Mouse (Mus musculus): Measurements from ENCODE around the gene Dnaaf3.

The Dnaaf3 gene

GRCm38 (mm10) chr7:4500892-4501471 is 31.3 kb downstream of the Dnaaf3 start:
- no peak for DNase-seq (ENCODE audit: extremely low read depth, low read depth, low spot score)

- no peak for DNase-seq (ENCODE audit: extremely low read depth, low read depth, low spot score)
Observed at GRCm38 (mm10) chr7:4499034-4499433, 33.2 kb downstream of the Dnaaf3 start.

GRCm38 (mm10) chr7:4498251-4498650 is 34.0 kb downstream of the Dnaaf3 start:
- no peak for DNase-seq (ENCODE audit: extremely low read depth, low read depth, low spot score)

- DNase-seq (ENCODE audit: extremely low read depth, low read depth, low spot score), result no peak
Observed at GRCm38 (mm10) chr7:4497271-4497903, 34.9 kb downstream of the Dnaaf3 start.

GRCm38 (mm10) chr7:4496468-4496867 is 35.8 kb downstream of the Dnaaf3 start:
- DNase-seq (ENCODE audit: extremely low read depth, low read depth, low spot score), result no peak

- DNase-seq (ENCODE audit: extremely low read depth, low read depth, low spot score), result no peak
Observed at GRCm38 (mm10) chr7:4493991-4494390, 38.3 kb downstream of the Dnaaf3 start.

GRCm38 (mm10) chr7:4492284-4493224 is 39.7 kb downstream of the Dnaaf3 start:
- DNase-seq (ENCODE audit: extremely low read depth, low read depth, low spot score), result no peak

- DNase-seq (ENCODE audit: extremely low read depth, low read depth, low spot score), result no peak
Observed at GRCm38 (mm10) chr7:4491308-4491707, 40.9 kb downstream of the Dnaaf3 start.

- DNase-seq (ENCODE audit: extremely low read depth, low read depth, low spot score), result no peak
Observed at GRCm38 (mm10) chr7:4482281-4482680, 50.0 kb downstream of the Dnaaf3 start.

- no peak for DNase-seq (ENCODE audit: extremely low read depth, low read depth, low spot score)
Observed at GRCm38 (mm10) chr7:4479674-4480073, 52.6 kb downstream of the Dnaaf3 start.

- DNase-seq (ENCODE audit: extremely low read depth, low read depth, low spot score), result no peak
Observed at GRCm38 (mm10) chr7:4478796-4479291, 53.4 kb downstream of the Dnaaf3 start.

GRCm38 (mm10) chr7:4478021-4478795 is 54.0 kb downstream of the Dnaaf3 start:
- DNase-seq (ENCODE audit: extremely low read depth, low read depth, low spot score), result no peak

GRCm38 (mm10) chr7:4473940-4474339 is 58.3 kb downstream of the Dnaaf3 start:
- no peak for DNase-seq (ENCODE audit: extremely low read depth, low read depth, low spot score)
